Mouse (Mus musculus): Measurements from ENCODE around the gene Zfp322a. TPM values are rescaled to one million over a fixed set of nuclear protein-coding genes. Genes with fewer than 3 reads are reported as not detected.
A peak's percentile ranks its signal among the peaks of the same experiment; 100 is the strongest.
"Not testable (repeated sequence)": the region's sequence is repeated elsewhere in the genome, so short reads cannot be mapped to it uniquely, and the experiment has no call there.

The Zfp322a gene
- polyA plus RNA-seq, 1 experiment from 2014 or later, result 17.2 TPM

- Histone ChIP-seq H3K27me3 (replicated peaks; ENCODE audit: control insufficient read depth, insufficient read depth, low read length) (peaks cover 8% of the 10 kb centered on the region; the same call in 1 of the 2 replicates), H3K36me3 (ENCODE audit: control insufficient read depth, insufficient read depth) (no peaks in the 10 kb centered on the region), H3K4me3 (ENCODE audit: low read depth, low read length) (no peak overlapping the region), H3K27ac (ENCODE audit: low read depth, low read length) (no peak overlapping the region), H3K4me2 (replicated peaks; ENCODE audit: low read depth) (no peak overlapping the region), H3K4me1 (replicated peaks; ENCODE audit: control insufficient read depth, insufficient read depth, low read length) (no peaks in the 10 kb centered on the region), H3K9me3 (ENCODE audit: control insufficient read depth) (no peaks in the 10 kb centered on the region), H3K9ac (ENCODE audit: low read depth, low read length) (no peak overlapping the region)
- no peak for ATAC-seq
- TF ChIP-seq CTCF (IDR thresholded peaks at IDR 0.05; ENCODE audit: low read depth), result no peak
- WGBS, result 24% methylated on average over 2 of the region's 2 CpGs
Observed at GRCm38 (mm10) chr13:23402626-23403025, 33.6 kb upstream of the Zfp322a start.

GRCm38 (mm10) chr13:23401683-23402527, 32.9 kb upstream of the Zfp322a start:
- Histone ChIP-seq H3K27me3 (replicated peaks; ENCODE audit: control insufficient read depth, insufficient read depth, low read length) (peaks cover 13% of the 10 kb centered on the region; the same call in 1 of the 2 replicates), H3K4me3 (ENCODE audit: low read depth, low read length) (peak overlapping the region; percentile 26), H3K36me3 (ENCODE audit: control insufficient read depth, insufficient read depth) (no peaks in the 10 kb centered on the region), H3K4me2 (replicated peaks; ENCODE audit: low read depth) (peak overlapping the region; percentile 68), H3K4me1 (replicated peaks; ENCODE audit: control insufficient read depth, insufficient read depth, low read length) (no peaks in the 10 kb centered on the region), H3K9ac (ENCODE audit: low read depth, low read length) (no peak overlapping the region), H3K27ac (ENCODE audit: low read depth, low read length) (no peak overlapping the region), H3K9me3 (ENCODE audit: control insufficient read depth) (no peaks in the 10 kb centered on the region)
- 8% methylated on average over 19 of the region's 19 CpGs for WGBS
- peak; percentile 38; the same call in 1 of the 2 replicates for ATAC-seq
- TF ChIP-seq CTCF (IDR thresholded peaks at IDR 0.05; ENCODE audit: low read depth), result peak; percentile 88

- peaks cover 19% of the 10 kb centered on the region; the same call in 1 of the 2 replicates for H3K27me3 ChIP-seq (replicated peaks; ENCODE audit: control insufficient read depth, insufficient read depth, low read length)
- H3K4me1 ChIP-seq (replicated peaks; ENCODE audit: control insufficient read depth, insufficient read depth, low read length), result no peaks in the 10 kb centered on the region
- ATAC-seq, result no peak
- no peak overlapping the region for H3K27ac ChIP-seq (ENCODE audit: low read depth, low read length)
- no peak for TF ChIP-seq CTCF (IDR thresholded peaks at IDR 0.05; ENCODE audit: low read depth)
- H3K4me3 ChIP-seq (ENCODE audit: low read depth, low read length), result no peak overlapping the region
- 15% methylated on average over 24 of the region's 24 CpGs for WGBS
- peak overlapping the region; percentile 68 for H3K4me2 ChIP-seq (replicated peaks; ENCODE audit: low read depth)
- no peaks in the 10 kb centered on the region for H3K9me3 ChIP-seq (ENCODE audit: control insufficient read depth)
- no peak overlapping the region for H3K9ac ChIP-seq (ENCODE audit: low read depth, low read length)
- H3K36me3 ChIP-seq (ENCODE audit: control insufficient read depth, insufficient read depth), result no peaks in the 10 kb centered on the region
Observed at GRCm38 (mm10) chr13:23400771-23401682, 32.0 kb upstream of the Zfp322a start.

GRCm38 (mm10) chr13:23396913-23397312, 27.9 kb upstream of the Zfp322a start:
- Histone ChIP-seq H3K4me2 (replicated peaks; ENCODE audit: low read depth) (peak overlapping the region; percentile 66; the same call in 1 of the 2 replicates), H3K27me3 (replicated peaks; ENCODE audit: control insufficient read depth, insufficient read depth, low read length) (peaks cover 39% of the 10 kb centered on the region), H3K4me3 (ENCODE audit: low read depth, low read length) (peak overlapping the region; percentile 44; the same call in 1 of the 2 replicates)
- ATAC-seq; H3K9ac ChIP-seq (ENCODE audit: low read depth, low read length); H3K27ac ChIP-seq (ENCODE audit: low read depth, low read length); H3K9me3 ChIP-seq (ENCODE audit: control insufficient read depth); H3K36me3 ChIP-seq (ENCODE audit: control insufficient read depth, insufficient read depth); H3K4me1 ChIP-seq (replicated peaks; ENCODE audit: control insufficient read depth, insufficient read depth, low read length): not testable (repeated sequence)
- WGBS, result 17% methylated on average over 14 of the region's 14 CpGs

DNA sequence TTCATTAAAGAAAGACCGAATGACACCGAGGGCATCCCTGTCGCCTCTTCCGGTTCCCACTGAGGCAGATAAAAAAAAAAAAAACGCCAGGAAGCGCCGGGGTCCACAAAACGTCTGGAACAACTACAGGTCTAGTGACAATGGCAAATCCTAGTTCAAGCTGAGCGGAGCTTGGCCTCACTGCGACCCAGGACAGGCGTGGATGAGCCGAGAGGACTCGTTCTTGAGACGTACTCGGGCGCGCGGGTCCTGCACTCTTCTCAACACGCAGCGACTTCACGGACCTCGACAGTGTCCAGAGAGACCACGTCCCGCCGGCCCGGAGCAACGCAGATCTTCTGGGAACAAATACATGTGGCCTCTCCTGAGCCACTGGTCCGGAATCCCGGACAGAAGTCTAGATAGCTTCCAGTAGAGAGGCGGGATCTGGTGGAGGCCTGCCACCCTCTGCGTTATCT, 27.3 kb upstream of the Zfp322a start:
- no peak overlapping the region for H3K9ac ChIP-seq (ENCODE audit: low read depth, low read length)
- H3K4me1 ChIP-seq (replicated peaks; ENCODE audit: control insufficient read depth, insufficient read depth, low read length), result no peaks in the 10 kb centered on the region
- 1% methylated on average over 31 of the region's 31 CpGs for WGBS
- TF ChIP-seq CTCF (IDR thresholded peaks at IDR 0.05; ENCODE audit: low read depth), result no peak
- peak overlapping the region; percentile 66 for H3K4me2 ChIP-seq (replicated peaks; ENCODE audit: low read depth)
- peak overlapping the region; percentile 44 for H3K4me3 ChIP-seq (ENCODE audit: low read depth, low read length)
- no peaks in the 10 kb centered on the region for H3K36me3 ChIP-seq (ENCODE audit: control insufficient read depth, insufficient read depth)
- no peak overlapping the region for H3K27ac ChIP-seq (ENCODE audit: low read depth, low read length)
- H3K9me3 ChIP-seq (ENCODE audit: control insufficient read depth), result no peaks in the 10 kb centered on the region
- peaks cover 39% of the 10 kb centered on the region for H3K27me3 ChIP-seq (replicated peaks; ENCODE audit: control insufficient read depth, insufficient read depth, low read length)
- ATAC-seq, result no peak

Measured in intestine, postnatal 0 days (tissue).